Mouse (Mus musculus) c-Kit-positive CD71-positive TER-119-negative erythroid progenitor cells, embryonic 14.5 days (primary cell): ENCODE measurements around the gene Rap1b.

Source experiments
- DNase-seq: peaks from one replicate; pipeline ENCODE4 v3.0.0-alpha.2; 2013; ENCODE audit warnings: low read depth

Rap1b gene

GRCm38 (mm10) chr10:117858241-117858640 lies 12.4 kb upstream of the Rap1b start:
- no peak for DNase-seq

GRCm38 (mm10) chr10:117856001-117856720 lies 10.3 kb upstream of the Rap1b start:
- no peak for DNase-seq

GRCm38 (mm10) chr10:117852648-117853192 lies 6.9 kb upstream of the Rap1b start:
- DNase-seq: no peak

- no peak for DNase-seq
Measured at GRCm38 (mm10) chr10:117848981-117849380, 3.1 kb upstream of the Rap1b start.

GRCm38 (mm10) chr10:117846796-117847195 lies 961 bp upstream of the Rap1b start:
- no peak for DNase-seq

GRCm38 (mm10) chr10:117846260-117846632 lies 411 bp upstream of the Rap1b start:
- no peak for DNase-seq

- DNase-seq: no peak
Measured at GRCm38 (mm10) chr10:117844782-117845596, 846 bp downstream of the Rap1b start.

GRCm38 (mm10) chr10:117844279-117844678 lies 1.6 kb downstream of the Rap1b start:
- DNase-seq: no peak

GRCm38 (mm10) chr10:117843690-117844089 lies 2.1 kb downstream of the Rap1b start:
- DNase-seq: no peak

GRCm38 (mm10) chr10:117841765-117842164 lies 4.1 kb downstream of the Rap1b start:
- no peak for DNase-seq

GRCm38 (mm10) chr10:117840431-117840995 lies 5.3 kb downstream of the Rap1b start:
- DNase-seq: no peak

GRCm38 (mm10) chr10:117839737-117840136 lies 6.1 kb downstream of the Rap1b start:
- no peak for DNase-seq

GRCm38 (mm10) chr10:117838924-117839323 lies 6.9 kb downstream of the Rap1b start:
- no peak for DNase-seq

GRCm38 (mm10) chr10:117836354-117836753 lies 9.5 kb downstream of the Rap1b start:
- no peak for DNase-seq

- DNase-seq: no peak
Measured at GRCm38 (mm10) chr10:117835453-117835852, 10.4 kb downstream of the Rap1b start.

- no peak for DNase-seq
Measured at GRCm38 (mm10) chr10:117830797-117831196, 15.0 kb downstream of the Rap1b start.

GRCm38 (mm10) chr10:117829472-117830155 lies 16.2 kb downstream of the Rap1b start:
- DNase-seq: no peak

- no peak for DNase-seq
Measured at GRCm38 (mm10) chr10:117829022-117829421, 16.8 kb downstream of the Rap1b start.

- DNase-seq: no peak
Measured at GRCm38 (mm10) chr10:117828536-117828935, 17.3 kb downstream of the Rap1b start.

- no peak for DNase-seq
Measured at GRCm38 (mm10) chr10:117824647-117825046, 21.2 kb downstream of the Rap1b start.

- DNase-seq: no peak
Measured at GRCm38 (mm10) chr10:117824139-117824538, 21.7 kb downstream of the Rap1b start.

- no peak for DNase-seq
Measured at GRCm38 (mm10) chr10:117823321-117823720, 22.5 kb downstream of the Rap1b start.
